In the genomic region with DNA sequence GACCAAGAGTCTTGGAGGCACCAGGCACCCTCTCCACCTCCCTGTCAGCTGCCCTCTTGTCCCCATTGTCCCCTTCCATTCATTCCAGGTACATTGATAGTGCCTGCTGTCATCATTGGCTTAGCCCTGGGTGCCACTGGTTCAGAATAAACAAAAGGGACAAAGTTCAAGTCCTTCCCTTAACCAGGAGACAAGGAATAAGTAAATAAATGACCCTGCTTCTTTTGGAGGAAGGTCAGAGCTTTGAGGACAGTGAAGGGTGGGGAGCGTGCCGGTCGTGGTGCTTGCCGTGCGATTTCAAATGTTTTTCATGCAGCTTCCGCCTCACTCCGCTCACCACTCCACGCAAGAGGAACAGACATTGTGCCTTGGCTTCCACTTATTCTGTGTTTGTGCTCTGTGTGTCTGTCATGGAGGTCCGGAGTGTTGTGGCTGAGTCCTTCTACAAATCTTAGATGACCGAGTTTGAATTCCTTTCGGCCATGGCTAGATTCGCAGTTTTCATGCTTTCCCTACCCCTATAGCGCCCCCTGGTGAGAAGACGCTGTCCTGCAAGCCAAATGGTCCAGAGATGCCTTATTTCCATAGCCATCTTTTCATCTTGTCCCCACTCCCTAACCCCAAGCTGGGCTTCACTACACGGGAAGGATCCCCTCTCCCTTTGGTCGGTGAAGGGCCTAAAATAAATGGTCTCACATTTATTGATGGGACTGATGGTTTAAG, we compare ENCODE assay signal across 8 mouse cellular contexts. TPM values are rescaled to one million over a fixed set of nuclear protein-coding genes. Genes with fewer than 3 reads are reported as not detected.
DNase-seq lines count a peak whose midpoint lies in the region; ATAC-seq and TF ChIP-seq lines count a peak whose summit lies in the region.

No protein-coding gene starts in this region.

- H3K4me1 ChIP-seq in cortical plate, adult 2 months (ENCODE audit: control insufficient read depth, insufficient read depth, low read length) = peaks cover 3% of the 10 kb centered on the region; the same call in 1 of the 2 replicates
- H3K4me1 ChIP-seq in kidney, embryonic 15.5 days = peaks cover 14% of the 10 kb centered on the region
- peaks cover 53% of the 10 kb centered on the region for H3K4me1 ChIP-seq in liver, embryonic 12.5 days

- 42% methylated on average over 16 of the region's 16 CpGs for WGBS in kidney, embryonic 15.5 days
- 33% methylated on average over 16 of the region's 16 CpGs for WGBS in liver, embryonic 12.5 days (ENCODE audit: insufficient replicate concordance)

- H3K4me3 ChIP-seq in cortical plate, adult 2 months (ENCODE audit: insufficient read depth, low read length) = no peak overlapping the region
- H3K4me3 ChIP-seq in kidney, embryonic 15.5 days (replicated peaks) = no peak overlapping the region
- no peak overlapping the region for H3K4me3 ChIP-seq in liver, embryonic 12.5 days

- peak; percentile 98 for TF ChIP-seq CTCF in cortical plate, adult 2 months (IDR thresholded peaks at IDR 0.05; ENCODE audit: extremely low read depth, insufficient read depth, low read length)

- TF ChIP-seq POLR2A in cortical plate, adult 2 months (IDR thresholded peaks at IDR 0.05; ENCODE audit: extremely low read depth, insufficient read depth, low read length) = no peak

- peak; percentile 74 for DNase-seq in A20 (ENCODE audit: low read depth, low spot score)
- DNase-seq in ZHBTc4 (ENCODE audit: low read depth, low spot score) = peak; percentile 82
- peak; percentile 69 to 96 for DNase-seq in heart, adult 18-20 months
- peak; percentile 89 for DNase-seq in ovary, postnatal 14 days (ENCODE audit: low spot score)
- peak; percentile 50 to 86 for DNase-seq in thymus, postnatal 10 days (ENCODE audit: low spot score in 2 of 2)

- peaks cover 8% of the 10 kb centered on the region; the same call in 1 of the 2 replicates for H3K36me3 ChIP-seq in kidney, embryonic 15.5 days
- H3K36me3 ChIP-seq in liver, embryonic 12.5 days = peaks cover 5% of the 10 kb centered on the region; the same call in 1 of the 2 replicates

- peak overlapping the region; percentile 49 for H3K4me2 ChIP-seq in kidney, embryonic 15.5 days
- peak overlapping the region; percentile 39 for H3K4me2 ChIP-seq in liver, embryonic 12.5 days

- no peak overlapping the region for H3K9ac ChIP-seq in kidney, embryonic 15.5 days
- H3K9ac ChIP-seq in liver, embryonic 12.5 days = no peak overlapping the region

- 0 out of 2 replicates have a peak, but pooled peaks have one; percentile 25 for ATAC-seq in kidney, embryonic 15.5 days (replicated peaks; ENCODE audit: low FRiP score)
- ATAC-seq in liver, embryonic 12.5 days = no peak

- H3K9me3 ChIP-seq in kidney, embryonic 15.5 days (replicated peaks) = no peaks in the 10 kb centered on the region
- no peaks in the 10 kb centered on the region for H3K9me3 ChIP-seq in liver, embryonic 12.5 days (replicated peaks)

- no peak overlapping the region for H3K27ac ChIP-seq in cortical plate, adult 2 months (ENCODE audit: insufficient read depth, low read length)
- H3K27ac ChIP-seq in kidney, embryonic 15.5 days = no peak overlapping the region
- H3K27ac ChIP-seq in liver, embryonic 12.5 days = no peak overlapping the region

- no peaks in the 10 kb centered on the region for H3K27me3 ChIP-seq in kidney, embryonic 15.5 days
- H3K27me3 ChIP-seq in liver, embryonic 12.5 days (replicated peaks) = peaks cover 12% of the 10 kb centered on the region

RNA-seq across cellular contexts. Expression of a gene that starts 6.2 kb away (rescaled TPM):
- polyA plus RNA-seq in cortical plate, adult 2 months (2012; rRNA removed) = 22.2 and 22.7 TPM in 2 replicates
- 10 to 100 TPM; 14.0 to 14.2 TPM for total RNA-seq in heart, adult 18-20 months (2021)
- 25.6 and 26.7 TPM in 2 replicates for polyA plus RNA-seq in kidney, embryonic 15.5 days (2015; fragmentation: Nextera tagmentation; extraction: Ambion mirVana)
- 23.7 and 26.8 TPM in 2 replicates for polyA plus RNA-seq in liver, embryonic 12.5 days (2016; fragmentation: Nextera tagmentation; extraction: Ambion mirVana)

RNA-seq across cellular contexts. Expression of a gene that starts 46.5 kb away (rescaled TPM):
- 50.8 TPM in 2 replicates for polyA plus RNA-seq in cortical plate, adult 2 months (2012; rRNA removed)
- 10 to 100 TPM; 85.9 to 89.3 TPM for total RNA-seq in heart, adult 18-20 months (2021)
- polyA plus RNA-seq in kidney, embryonic 15.5 days (2015; fragmentation: Nextera tagmentation; extraction: Ambion mirVana) = 19.7 and 21.6 TPM in 2 replicates
- 28.2 and 28.5 TPM in 2 replicates for polyA plus RNA-seq in liver, embryonic 12.5 days (2016; fragmentation: Nextera tagmentation; extraction: Ambion mirVana)

RNA-seq across cellular contexts. Expression of a gene that starts 54.3 kb away (rescaled TPM):
- 302 and 325 TPM in 2 replicates for polyA plus RNA-seq in cortical plate, adult 2 months (2012; rRNA removed)
- total RNA-seq in heart, adult 18-20 months (2021) = 100 to 1,000 TPM; 282 to 304 TPM
- polyA plus RNA-seq in kidney, embryonic 15.5 days (2015; fragmentation: Nextera tagmentation; extraction: Ambion mirVana) = 474 and 520 TPM in 2 replicates
- polyA plus RNA-seq in liver, embryonic 12.5 days (2016; fragmentation: Nextera tagmentation; extraction: Ambion mirVana) = 266 and 281 TPM in 2 replicates
